Mouse (Mus musculus) midbrain, embryonic 12.5 days (tissue): ENCODE results near the gene Atp6ap1. TPM values are rescaled to one million over a fixed set of nuclear protein-coding genes. Genes with fewer than 3 reads are reported as not detected.

ENCODE experiments used
- ATAC-seq: fragments of 200-750 bp; cut with Nextera tagmentation; 2 replicates; pipeline ENCODE4 v1.8.0; 2017; ENCODE audit warnings: low read depth, moderate TSS enrichment, moderate library complexity; ENCODE audit not compliant: low FRiP score
- H3K27ac ChIP-seq: fragments of 300-500 bp; sonication (generic); replicated peaks from 2 replicates; pipeline ENCODE4 v1.5.1; 2016; ENCODE audit warnings: mild to moderate bottlenecking
- H3K27me3 ChIP-seq: fragments of 300-500 bp; sonication (generic); 2 replicates; pipeline ENCODE4 v1.6.1; 2016; ENCODE audit warnings: mild to moderate bottlenecking
- H3K36me3 ChIP-seq: fragments of 300-500 bp; sonication (generic); 2 replicates; pipeline ENCODE4 v1.6.1; 2016
- H3K4me1 ChIP-seq: fragments of 300-500 bp; sonication (generic); 2 replicates; pipeline ENCODE4 v1.6.1; 2016
- H3K4me2 ChIP-seq: fragments of 300-500 bp; sonication (generic); replicated peaks from 2 replicates; pipeline ENCODE4 v1.6.1; 2016; ENCODE audit warnings: mild to moderate bottlenecking, moderate library complexity
- H3K4me3 ChIP-seq: fragments of 300-500 bp; sonication (generic); 2 replicates; pipeline ENCODE4 v1.5.1; 2016; ENCODE audit warnings: mild to moderate bottlenecking
- H3K9ac ChIP-seq: fragments of 300-500 bp; sonication (generic); replicated peaks from 2 replicates; pipeline ENCODE4 v1.6.1; 2016; ENCODE audit warnings: mild to moderate bottlenecking, moderate library complexity
- H3K9me3 ChIP-seq: fragments of 300-500 bp; sonication (generic); 2 replicates; pipeline ENCODE4 v1.6.1; 2016; ENCODE audit warnings: mild to moderate bottlenecking
- WGBS: fragments of 180-500 bp; shearing (Covaris S2); methylation state at CpG from one replicate; pipeline ENCODE4 v1.1.7; 2016; 5-methylcytosine and 5-hydroxymethylcytosine counted together
- polyA plus RNA-seq: library from polyadenylated mRNA; unstranded; fragments of >200 nt; fragmentation: Nextera tagmentation; extraction: Ambion mirVana; gene quantifications from 2 replicates; pipeline ENCODE4 v1.2.1, GENCODE M21; 2016

The Atp6ap1 gene
- polyA plus RNA-seq, 1 experiment from 2014 or later = 119 TPM

DNA sequence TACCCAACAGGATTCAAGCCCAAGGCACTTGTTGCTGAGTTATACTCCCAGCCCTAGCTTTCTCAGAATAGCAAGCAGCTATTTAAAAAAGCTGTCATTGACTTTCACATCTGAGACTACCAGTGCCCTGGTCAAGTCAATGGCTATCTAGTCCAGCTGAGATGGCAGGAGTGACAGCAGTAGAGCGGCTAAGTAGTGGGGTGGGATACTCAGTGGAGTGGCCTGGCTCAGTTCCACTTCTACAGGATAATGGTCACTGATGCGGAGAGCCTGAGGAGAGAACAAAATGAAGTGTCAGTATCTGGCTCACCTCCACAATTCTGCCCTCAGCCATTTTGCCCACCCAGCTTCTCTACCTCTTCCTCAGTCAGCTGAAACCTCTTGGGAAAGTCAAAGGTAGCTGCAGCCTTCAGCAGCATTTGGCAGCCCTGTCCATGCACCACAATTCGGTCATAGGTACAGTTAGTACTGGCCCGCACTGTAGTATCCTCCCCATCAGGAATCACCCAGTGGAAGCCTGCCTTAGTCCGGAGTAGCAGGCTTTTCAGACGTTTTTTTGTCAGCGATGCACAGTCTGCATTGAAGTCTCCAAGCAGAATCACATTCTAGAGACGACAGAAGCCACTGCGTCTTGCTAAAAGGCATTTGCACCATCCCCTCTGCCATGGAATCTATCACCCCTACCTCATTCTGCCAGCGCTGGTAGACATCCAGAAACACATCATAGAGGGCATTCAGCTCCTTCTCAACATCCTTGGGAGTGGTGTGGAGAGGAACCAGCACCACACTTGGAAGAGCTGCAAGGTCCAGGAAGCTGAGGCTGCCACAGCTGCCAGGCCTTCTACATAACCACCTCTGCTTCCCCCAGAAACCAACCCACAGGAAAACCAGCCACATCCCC lies 23.2 kb upstream of the Atp6ap1 start:
- no peak overlapping the region for H3K27ac ChIP-seq

DNA sequence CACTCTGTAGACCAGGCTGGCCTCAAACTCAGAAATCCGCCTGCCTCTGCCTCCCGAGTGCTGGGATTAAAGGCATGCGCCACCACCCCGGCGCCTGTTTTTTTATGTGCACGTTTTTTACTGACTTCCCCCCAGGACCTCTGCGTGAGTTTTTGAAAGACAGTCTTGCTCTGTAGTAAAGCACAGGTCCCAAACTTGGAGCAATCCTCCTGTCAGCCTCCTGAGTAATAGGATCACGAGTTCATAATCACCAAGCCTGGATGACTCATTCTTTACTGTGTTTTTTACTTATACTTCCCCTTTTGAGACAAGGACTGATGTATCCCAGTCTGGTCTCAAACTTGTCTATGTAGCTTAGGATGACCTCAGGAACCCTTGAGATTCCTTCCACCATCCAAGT lies 19.0 kb upstream of the Atp6ap1 start:
- no peak overlapping the region for H3K4me2 ChIP-seq
- H3K4me3 ChIP-seq = no peak overlapping the region
- peaks cover 7% of the 10 kb centered on the region; the same call in 1 of the 2 replicates for H3K4me1 ChIP-seq
- H3K27me3 ChIP-seq = no peaks in the 10 kb centered on the region
- no peaks in the 10 kb centered on the region for H3K9me3 ChIP-seq
- 78% methylated on average over 8 of the region's 8 CpGs for WGBS
- no peak overlapping the region for H3K9ac ChIP-seq
- ATAC-seq = no peak
- H3K36me3 ChIP-seq = no peaks in the 10 kb centered on the region
- no peak overlapping the region for H3K27ac ChIP-seq

More for the DNA sequence above, 23.2 kb upstream of the Atp6ap1 start:
- Histone ChIP-seq H3K27me3 (no peaks in the 10 kb centered on the region), H3K4me3 (no peak overlapping the region), H3K9me3 (no peaks in the 10 kb centered on the region), H3K36me3 (0 out of 2 replicates have a peak, but pooled peaks cover 3% of the 10 kb centered on the region), H3K4me2 (no peak overlapping the region), H3K9ac (no peak overlapping the region), H3K4me1 (0 out of 2 replicates have a peak, but pooled peaks cover 6% of the 10 kb centered on the region)
- no peak for ATAC-seq
- 36% methylated on average over 10 of the region's 10 CpGs for WGBS

DNA sequence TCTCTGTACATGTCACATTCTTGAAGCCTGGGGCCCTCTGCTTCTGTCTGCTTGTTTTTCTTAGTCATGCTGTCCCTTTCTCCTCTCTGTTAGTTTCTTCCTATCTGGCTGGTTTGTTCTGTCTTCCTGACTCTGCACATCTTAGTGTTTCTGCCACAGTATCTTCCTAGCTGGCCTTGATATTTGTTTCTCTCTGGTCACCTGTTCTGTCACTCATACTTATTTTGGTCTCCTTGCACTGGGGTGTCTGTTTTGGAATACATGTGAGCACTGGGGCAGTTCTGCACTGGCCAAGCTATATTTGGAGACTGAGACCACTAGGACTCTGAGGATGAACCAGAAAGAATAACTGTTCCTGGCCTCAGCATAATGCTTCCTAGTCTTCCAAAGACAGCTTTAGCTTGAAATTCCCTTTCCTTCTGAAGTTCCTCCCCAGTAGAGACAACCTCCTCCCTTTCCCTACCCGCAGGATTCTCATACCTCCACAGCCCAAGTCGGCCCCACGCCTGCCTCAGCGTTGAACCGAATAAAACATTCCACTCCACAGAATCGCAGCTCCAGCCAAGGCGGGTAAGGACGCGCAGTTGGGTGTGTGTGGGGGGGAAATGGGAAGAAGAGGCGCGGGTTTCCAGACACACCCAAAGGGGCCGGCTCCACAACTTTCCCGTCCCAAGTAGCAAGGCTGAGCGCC lies 15.7 kb upstream of the Atp6ap1 start:
- Histone ChIP-seq H3K4me2 (peak overlapping the region; percentile 63), H3K4me1 (peaks cover 16% of the 10 kb centered on the region; the same call in 1 of the 2 replicates), H3K9me3 (no peaks in the 10 kb centered on the region), H3K27ac (no peak overlapping the region), H3K4me3 (peak overlapping the region; percentile 58), H3K9ac (peak overlapping the region; percentile 50), H3K36me3 (no peaks in the 10 kb centered on the region), H3K27me3 (no peaks in the 10 kb centered on the region)
- 0 out of 2 replicates have a peak, but pooled peaks have one; percentile 10 for ATAC-seq
- 19% methylated on average over 14 of the region's 14 CpGs for WGBS

DNA sequence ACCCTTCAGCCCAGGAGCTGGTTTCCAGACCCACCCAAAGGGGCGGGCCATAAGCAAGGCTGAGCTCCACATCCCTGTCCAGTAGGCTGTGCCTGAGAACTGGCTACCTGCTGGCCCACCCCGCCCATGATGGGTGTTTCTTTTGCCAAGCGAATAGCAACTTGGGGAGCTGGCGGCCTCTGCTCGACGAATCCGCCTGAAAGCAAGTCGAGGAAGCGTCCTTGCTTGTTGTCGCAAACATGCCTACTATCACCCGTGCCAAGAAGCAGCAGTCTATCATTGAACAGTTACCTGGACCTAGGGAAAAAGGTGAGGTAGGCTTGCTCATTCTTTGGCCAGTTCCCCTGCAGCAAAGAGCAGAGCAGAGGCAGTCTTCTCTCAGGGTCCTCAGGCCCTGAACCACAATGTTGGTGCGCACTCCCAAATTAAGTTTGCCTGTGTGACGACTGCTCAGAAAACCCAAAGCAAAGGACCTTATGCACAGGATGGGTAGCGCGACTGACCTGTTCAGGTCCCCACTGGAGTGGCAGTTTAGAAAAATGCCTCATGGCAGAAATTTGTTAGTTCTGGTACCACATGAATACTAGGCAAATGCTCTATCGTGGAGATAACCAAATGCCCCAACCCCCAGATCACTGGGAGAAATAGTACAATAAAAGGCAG lies 15.0 kb upstream of the Atp6ap1 start, which contains the start of the genes Taz and Dnase1l1:
Taz (plus strand) TSS at position 181 of the 663 bp plus-strand sequence.
Dnase1l1 (minus strand) TSS at position 606 of the 663 bp plus-strand sequence.
- Histone ChIP-seq H3K9me3 (no peaks in the 10 kb centered on the region), H3K27me3 (no peaks in the 10 kb centered on the region), H3K4me2 (peak within 1 kb of the TSS; percentile 63), H3K27ac (peak within 1 kb of the TSS; percentile 60), H3K4me3 (peak within 1 kb of the TSS; percentile 58), H3K36me3 (no peaks in the 10 kb centered on the region), H3K9ac (peak within 1 kb of the TSS; percentile 73), H3K4me1 (peaks cover 16% of the 10 kb centered on the region; the same call in 1 of the 2 replicates)
- 21% methylated on average over 16 of the region's 16 CpGs for WGBS
- ATAC-seq = peak; percentile 64

DNA sequence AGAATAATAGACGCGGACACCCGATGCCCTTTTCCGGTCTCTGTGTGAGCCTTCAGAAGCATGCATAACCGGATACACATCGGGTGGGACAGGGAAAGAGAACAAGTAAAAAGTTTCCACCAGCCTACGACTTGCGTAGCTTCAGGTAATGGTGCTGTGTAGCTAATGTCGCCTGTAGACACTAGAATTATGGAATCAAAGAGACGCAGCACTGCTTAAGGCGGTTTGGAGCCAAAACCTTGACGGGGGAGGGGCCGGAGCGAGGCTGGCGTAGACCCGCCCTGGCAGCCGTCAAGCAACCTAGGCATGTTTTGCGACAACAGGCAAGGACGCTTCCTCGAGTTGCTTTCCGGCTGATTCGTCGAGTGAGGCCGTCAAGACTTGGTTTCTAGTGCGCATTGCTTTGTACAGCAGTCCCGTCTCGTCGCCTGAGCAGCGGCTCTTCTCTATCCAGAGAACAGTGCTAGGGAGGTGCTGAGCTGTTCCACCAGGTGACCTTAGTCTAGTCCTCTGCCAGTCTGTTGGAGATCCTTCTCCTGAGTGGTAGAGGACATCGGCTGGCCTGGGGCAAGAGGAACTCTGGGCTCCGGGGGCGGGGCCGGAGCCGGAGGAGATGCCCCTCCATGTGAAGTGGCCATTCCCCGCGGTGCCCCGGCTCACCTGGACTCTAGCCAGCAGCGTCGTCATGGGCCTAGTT lies 14.4 kb upstream of the Atp6ap1 start:
- Histone ChIP-seq H3K27me3 (no peaks in the 10 kb centered on the region), H3K4me1 (peaks cover 16% of the 10 kb centered on the region; the same call in 1 of the 2 replicates), H3K9me3 (no peaks in the 10 kb centered on the region), H3K27ac (peak overlapping the region; percentile 60), H3K9ac (peak overlapping the region; percentile 73), H3K4me2 (peak overlapping the region; percentile 63), H3K4me3 (peak overlapping the region; percentile 58), H3K36me3 (no peaks in the 10 kb centered on the region)
- ATAC-seq = peak; percentile 78
- WGBS = 23% methylated on average over 39 of the region's 39 CpGs

DNA sequence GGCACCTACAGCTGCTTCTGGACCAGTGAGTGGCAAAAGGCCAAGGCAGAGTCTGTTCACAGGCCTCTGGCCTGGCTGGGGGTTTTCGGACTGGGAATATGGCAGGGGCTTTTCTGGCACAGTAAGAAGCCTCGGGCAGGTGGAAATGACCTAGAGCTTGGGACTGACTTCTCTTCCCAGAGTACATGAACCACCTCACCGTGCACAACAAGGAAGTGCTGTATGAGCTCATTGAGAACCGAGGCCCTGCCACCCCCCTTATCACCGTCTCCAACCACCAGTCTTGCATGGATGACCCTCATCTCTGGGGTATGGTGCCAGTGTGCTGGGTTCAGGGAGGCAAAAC lies 13.8 kb upstream of the Atp6ap1 start:
- H3K4me2 ChIP-seq = peak overlapping the region; percentile 63
- H3K36me3 ChIP-seq = no peaks in the 10 kb centered on the region
- peaks cover 16% of the 10 kb centered on the region; the same call in 1 of the 2 replicates for H3K4me1 ChIP-seq
- H3K9me3 ChIP-seq = no peaks in the 10 kb centered on the region
- H3K27ac ChIP-seq = peak overlapping the region; percentile 60; the same call in 1 of the 2 replicates
- H3K4me3 ChIP-seq = peak overlapping the region; percentile 58
- peak overlapping the region; percentile 73 for H3K9ac ChIP-seq
- H3K27me3 ChIP-seq = no peaks in the 10 kb centered on the region
- 47% methylated on average over 5 of the region's 5 CpGs for WGBS
- ATAC-seq = peak; percentile 61

DNA sequence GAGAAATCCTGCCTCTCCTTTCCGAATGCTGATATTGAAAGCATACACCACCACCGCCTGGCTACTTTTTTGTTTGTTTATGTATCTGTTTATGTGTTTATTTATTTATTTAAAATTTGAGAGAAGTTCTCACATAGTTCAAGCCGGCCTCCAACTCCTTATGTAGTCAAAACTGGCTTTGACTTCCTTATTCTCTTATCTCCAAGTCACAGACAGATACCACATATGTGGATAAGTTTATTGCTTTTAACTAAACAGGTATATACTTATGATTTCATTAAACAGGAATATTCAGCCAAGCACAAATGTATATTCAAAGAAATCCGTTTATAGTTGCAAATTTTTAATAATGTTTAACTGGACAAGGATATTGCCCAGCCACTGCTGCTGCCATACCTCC lies 3.5 kb upstream of the Atp6ap1 start:
- H3K36me3 ChIP-seq = 0 out of 2 replicates have a peak, but pooled peaks cover 4% of the 10 kb centered on the region
- 74% methylated on average over 4 of the region's 4 CpGs for WGBS
- ATAC-seq = no peak

DNA sequence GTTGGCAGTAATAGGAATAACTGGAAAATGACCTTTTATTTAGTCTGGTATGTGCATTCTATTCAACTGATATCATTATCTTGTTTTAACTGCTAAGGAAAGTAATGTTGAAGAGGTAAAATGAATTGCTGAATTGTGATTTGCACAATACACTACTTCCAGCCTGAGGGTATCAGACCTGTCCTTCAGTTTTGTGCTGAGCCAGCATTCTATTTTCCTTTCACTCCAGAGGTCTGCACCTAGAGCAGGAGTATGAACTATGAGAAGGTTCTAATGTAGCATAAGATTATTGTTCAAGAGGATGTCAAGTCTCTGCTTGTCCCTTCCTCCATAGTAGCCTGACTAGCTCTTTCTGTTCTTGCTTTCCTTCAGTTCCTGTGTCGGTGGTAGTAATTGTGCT lies 1.5 kb downstream of the Atp6ap1 start:
- Histone ChIP-seq H3K4me2 (no peak overlapping the region), H3K9ac (no peak overlapping the region), H3K27ac (no peak overlapping the region), H3K36me3 (peaks cover 31% of the 10 kb centered on the region), H3K9me3 (no peaks in the 10 kb centered on the region), H3K27me3 (no peaks in the 10 kb centered on the region), H3K4me3 (no peak overlapping the region), H3K4me1 (0 out of 2 replicates have a peak, but pooled peaks cover 2% of the 10 kb centered on the region)
- 89% methylated on average over 1 of the region's 1 CpGs for WGBS
- ATAC-seq = no peak

More for the DNA sequence above, 3.5 kb upstream of the Atp6ap1 start:
- no peak overlapping the region for H3K4me3 ChIP-seq
- no peak overlapping the region for H3K4me2 ChIP-seq
- no peak overlapping the region for H3K9ac ChIP-seq
- no peaks in the 10 kb centered on the region for H3K27me3 ChIP-seq
- H3K4me1 ChIP-seq = 0 out of 2 replicates have a peak, but pooled peaks cover 2% of the 10 kb centered on the region
- no peak overlapping the region for H3K27ac ChIP-seq
- H3K9me3 ChIP-seq = no peaks in the 10 kb centered on the region

DNA sequence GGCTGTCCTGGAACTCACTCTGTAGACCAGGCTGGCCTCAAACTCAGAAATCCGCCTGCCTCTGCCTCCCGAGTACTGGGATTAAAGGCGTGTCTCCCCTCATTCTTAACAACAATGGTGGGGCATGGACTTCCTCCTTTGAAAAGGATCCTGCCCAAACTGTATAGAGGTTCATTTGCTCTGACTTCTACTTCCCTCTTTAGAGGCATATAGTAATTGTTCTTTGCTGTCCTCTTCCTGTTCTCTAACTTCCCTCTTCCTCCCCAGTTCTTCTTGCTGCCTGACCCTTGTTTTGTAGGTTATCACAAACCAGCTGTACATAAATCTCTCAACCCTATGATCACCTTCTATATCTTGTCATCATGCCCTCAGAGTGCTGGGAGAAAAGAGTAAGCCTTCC lies 2.8 kb downstream of the Atp6ap1 start:
- ATAC-seq = no peak
- 0 out of 2 replicates have a peak, but pooled peaks cover 2% of the 10 kb centered on the region for H3K4me1 ChIP-seq
- 87% methylated on average over 3 of the region's 3 CpGs for WGBS
- H3K27ac ChIP-seq = no peak overlapping the region
- H3K27me3 ChIP-seq = no peaks in the 10 kb centered on the region
- no peaks in the 10 kb centered on the region for H3K9me3 ChIP-seq
- no peak overlapping the region for H3K4me3 ChIP-seq
- no peak overlapping the region for H3K9ac ChIP-seq
- H3K36me3 ChIP-seq = peaks cover 33% of the 10 kb centered on the region
- H3K4me2 ChIP-seq = no peak overlapping the region

DNA sequence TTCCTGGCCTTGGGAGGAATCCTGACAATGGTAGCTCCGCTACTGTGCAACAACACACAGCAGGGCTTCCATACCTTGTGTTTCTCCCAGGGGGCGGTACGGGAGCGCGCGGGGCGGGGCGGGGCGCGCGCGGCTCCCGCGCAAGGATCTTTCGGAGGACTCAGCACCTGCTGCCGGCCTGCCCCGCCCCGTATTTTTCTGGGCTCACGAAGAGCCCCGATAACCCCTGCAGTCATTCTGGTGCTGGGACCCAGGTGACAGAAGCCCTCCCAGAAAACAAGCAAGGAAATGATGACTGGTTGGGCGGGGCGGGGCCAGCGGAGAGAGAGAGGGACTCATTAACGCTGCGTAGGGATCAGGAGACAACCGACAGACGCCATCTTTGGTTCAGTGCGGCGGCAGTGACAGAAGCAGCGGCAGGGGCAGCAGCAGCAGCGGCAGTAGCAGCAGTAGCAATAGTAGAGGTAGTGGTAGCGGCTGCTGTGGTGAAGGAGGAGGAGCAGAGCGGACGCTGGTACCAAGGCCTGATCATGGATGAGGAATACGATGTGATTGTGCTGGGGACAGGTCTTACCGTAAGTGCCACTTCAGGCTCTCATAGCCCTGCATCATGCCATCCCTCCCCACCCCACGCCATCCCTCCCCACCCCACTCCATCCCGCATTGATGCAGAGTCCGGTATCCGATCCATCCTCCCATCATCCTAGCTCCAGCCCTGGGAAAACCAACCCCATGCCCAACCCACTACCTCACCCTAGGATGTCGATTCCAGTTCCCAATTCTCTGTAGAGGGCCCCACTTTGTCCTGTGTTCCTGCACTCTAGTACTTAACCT lies 8.2 kb downstream of the Atp6ap1 start, which contains the start of gene Gdi1:
Gdi1 (plus strand) TSS at position 132 of the 834 bp plus-strand sequence.
- Histone ChIP-seq H3K36me3 (peaks cover 65% of the 10 kb centered on the region), H3K27ac (peak within 1 kb of the TSS; percentile 91), H3K9ac (peak within 1 kb of the TSS; percentile 84), H3K4me1 (peaks cover 9% of the 10 kb centered on the region), H3K4me2 (peak within 1 kb of the TSS; percentile 70), H3K27me3 (no peaks in the 10 kb centered on the region), H3K4me3 (peak within 1 kb of the TSS; percentile 60), H3K9me3 (no peaks in the 10 kb centered on the region)
- 25% methylated on average over 41 of the region's 41 CpGs for WGBS
- ATAC-seq = peak; percentile 79
